Mouse (Mus musculus): ENCODE measurements around the gene Cd86. TPM values are rescaled to one million over a fixed set of nuclear protein-coding genes. Genes with fewer than 3 reads are reported as not detected.

The Cd86 gene
- total RNA-seq, 1 experiment from 2014 or later = 2.1 TPM

- no peak for DNase-seq
Measured at GRCm38 (mm10) chr16:36598265-36598664, 67.6 kb downstream of the Cd86 start.

GRCm38 (mm10) chr16:36596671-36597410, 69.0 kb downstream of the Cd86 start:
- no peak for DNase-seq

- DNase-seq = no peak
Measured at GRCm38 (mm10) chr16:36589898-36590297, 76.0 kb downstream of the Cd86 start.

GRCm38 (mm10) chr16:36587971-36588370, 77.9 kb downstream of the Cd86 start:
- no peak for DNase-seq

GRCm38 (mm10) chr16:36582073-36582472, 83.8 kb downstream of the Cd86 start:
- DNase-seq = no peak

GRCm38 (mm10) chr16:36571942-36572341, 93.9 kb downstream of the Cd86 start:
- DNase-seq = no peak

GRCm38 (mm10) chr16:36561386-36562338, 104.2 kb downstream of the Cd86 start, which contains the start of gene Casr:
Casr (minus strand) TSS chr16:36562141.
- DNase-seq = no peak

- DNase-seq = no peak
Measured at GRCm38 (mm10) chr16:36559573-36559972, 106.3 kb downstream of the Cd86 start.

- DNase-seq = no peak
Measured at GRCm38 (mm10) chr16:36555672-36556165, 110.2 kb downstream of the Cd86 start.

Other genes starting within 250 kb of the Cd86 start
- gene Stfa3, start 210.7 kb downstream of the Cd86 start, total RNA-seq (2021) = not detected in 2 replicates
- gene Casr, start 103.9 kb downstream of the Cd86 start, total RNA-seq (2021) = 0.11 TPM in 1 of 2 replicates, not detected in the other
- gene Ildr1, start 27.9 kb upstream of the Cd86 start, total RNA-seq (2021) = 0.41 TPM in 1 of 2 replicates, not detected in the other
- 2.6 and 5.3 TPM in 2 replicates for gene Slc15a2, start 118.9 kb upstream of the Cd86 start, total RNA-seq (2021)
- 15.3 and 17.5 TPM in 2 replicates for gene Iqcb1, start 162.3 kb upstream of the Cd86 start, total RNA-seq (2021)
- gene Eaf2, start 208.9 kb upstream of the Cd86 start, total RNA-seq (2021) = 2.1 and 2.4 TPM in 2 replicates
- gene Golgb1, start 209.1 kb upstream of the Cd86 start, total RNA-seq (2021) = 59.7 and 63.3 TPM in 2 replicates